Mouse (Mus musculus) G1E (cell line): ENCODE data around the gene Frmd6.

Experiments used
- CTCF ChIP-seq: IDR thresholded peaks from 2 replicates; pipeline ENCODE4 v1.5.1; 2012; ENCODE audit warnings: low read depth, low read length, inconsistent platforms, mixed read lengths
- GATA1 ChIP-seq: IDR thresholded peaks from 2 replicates; pipeline ENCODE4 v1.6.1; 2012; ENCODE audit warnings: borderline replicate concordance, low read length, inconsistent platforms, mixed read lengths
- GATA2 ChIP-seq: IDR thresholded peaks from 2 replicates; pipeline ENCODE4 v1.6.1; 2012; ENCODE audit warnings: low read depth, low read length, inconsistent platforms, borderline replicate concordance
- POLR2AphosphoS5 ChIP-seq: IDR thresholded peaks from 2 replicates; pipeline ENCODE4 v1.6.1; 2012; ENCODE audit warnings: low read depth, low read length, inconsistent platforms; ENCODE audit not compliant: insufficient replicate concordance
- TAL1 ChIP-seq: conservative IDR thresholded peaks from 2 replicates; pipeline ENCODE4 v1.6.1; 2012; ENCODE audit warnings: low read depth, low read length, inconsistent platforms, mixed read lengths

GRCm38 (mm10) chr12:70827901-70828271 is 2.6 kb downstream of the Frmd6 start:
- TF ChIP-seq CTCF: no peak
- TF ChIP-seq GATA1: no peak
- no peak for TF ChIP-seq TAL1
- TF ChIP-seq GATA2: no peak
- no peak for TF ChIP-seq POLR2AphosphoS5
